Mouse (Mus musculus) c-Kit-positive CD71-positive TER-119-negative erythroid progenitor cells, embryonic 14.5 days (primary cell): Measurements from ENCODE around the gene Ucp3.
A peak's percentile ranks its signal among the peaks of the same experiment; 100 is the strongest.

Experiments
- DNase-seq: peaks from one replicate; pipeline ENCODE4 v3.0.0-alpha.2; 2013; ENCODE audit warnings: low read depth

The Ucp3 gene

DNA sequence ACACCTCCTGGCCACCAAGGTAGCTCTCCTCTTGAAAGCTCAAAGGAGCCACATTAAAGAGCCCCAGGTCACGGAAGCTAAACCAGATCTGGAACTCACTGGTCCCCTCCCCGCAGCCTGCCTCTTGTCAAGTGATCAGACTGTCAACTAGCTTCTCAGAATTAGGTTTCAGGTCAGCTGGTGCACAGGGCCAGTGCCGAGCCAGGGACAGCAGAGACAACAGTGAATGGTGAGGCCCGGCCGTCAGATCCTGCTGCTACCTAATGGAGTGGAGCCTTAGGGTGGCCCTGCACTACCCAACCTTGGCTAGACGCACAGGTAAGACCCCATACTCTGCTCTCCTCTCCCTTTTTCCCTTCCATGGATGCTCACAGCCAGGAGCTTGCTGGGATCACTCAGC, at the start of gene Ucp3:
Gene Ucp3, plus strand, starts transcription at position 214 of the 400 bp plus-strand sequence.
- DNase-seq, result no peak

DNA sequence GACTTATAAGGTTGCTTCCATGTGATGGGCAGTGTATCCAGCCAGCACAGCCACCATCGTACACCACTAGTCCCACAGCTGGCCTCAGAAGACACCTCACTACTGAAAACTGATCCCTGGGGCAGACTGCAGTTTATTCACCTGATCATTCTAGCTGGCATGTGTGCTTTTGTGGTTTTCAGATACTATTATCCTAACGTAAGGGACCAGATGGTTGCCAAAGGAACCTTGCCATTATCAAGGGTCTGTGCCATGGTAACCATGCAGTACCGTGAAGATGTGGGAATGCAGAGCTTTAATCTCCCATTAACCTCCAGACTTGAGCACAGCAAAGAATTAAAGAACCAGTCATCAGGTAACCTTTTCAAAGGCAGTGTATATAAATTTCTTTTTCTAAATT, 47.0 kb upstream of the Ucp3 start:
- DNase-seq, result no peak

DNA sequence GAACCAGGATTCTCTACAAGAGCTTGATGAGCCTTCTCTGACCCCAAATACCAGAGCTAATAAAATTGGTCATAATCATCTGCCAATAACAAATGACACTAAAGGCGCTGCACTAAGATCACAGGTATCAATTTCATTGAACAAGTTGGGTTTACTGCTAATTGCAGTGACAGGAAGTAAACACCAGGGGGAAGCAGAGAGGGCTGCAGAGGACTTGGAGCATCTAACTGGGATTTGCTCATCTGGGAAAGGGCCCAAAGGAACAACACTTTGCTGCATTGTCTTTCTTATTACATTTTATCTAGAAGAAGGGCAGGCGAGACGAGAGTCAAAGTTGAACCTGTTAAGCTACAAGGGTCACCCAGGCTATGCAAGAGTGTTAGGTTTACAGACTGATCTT, 43.7 kb upstream of the Ucp3 start:
- peak; percentile 29 for DNase-seq

DNA sequence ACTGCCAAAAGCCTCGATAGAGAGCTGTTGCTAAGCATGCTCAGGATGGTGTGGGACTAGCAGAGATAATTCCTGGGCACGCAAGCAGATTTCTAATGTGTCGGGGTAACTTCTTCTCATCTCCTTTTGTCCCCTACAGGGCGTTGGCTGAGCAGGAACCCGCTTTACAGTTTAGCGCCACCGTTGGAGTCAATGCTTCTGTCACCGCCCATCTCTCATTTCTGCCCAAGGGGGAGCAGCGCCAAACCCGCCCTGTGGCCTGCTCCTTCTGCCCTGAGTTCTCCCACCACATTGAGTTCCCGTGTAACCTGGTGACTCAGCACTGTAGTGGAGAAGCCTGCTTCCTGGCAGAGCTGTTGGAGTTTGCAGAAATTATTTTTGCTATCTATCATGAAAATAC, 42.9 kb upstream of the Ucp3 start:
- DNase-seq, result no peak

DNA sequence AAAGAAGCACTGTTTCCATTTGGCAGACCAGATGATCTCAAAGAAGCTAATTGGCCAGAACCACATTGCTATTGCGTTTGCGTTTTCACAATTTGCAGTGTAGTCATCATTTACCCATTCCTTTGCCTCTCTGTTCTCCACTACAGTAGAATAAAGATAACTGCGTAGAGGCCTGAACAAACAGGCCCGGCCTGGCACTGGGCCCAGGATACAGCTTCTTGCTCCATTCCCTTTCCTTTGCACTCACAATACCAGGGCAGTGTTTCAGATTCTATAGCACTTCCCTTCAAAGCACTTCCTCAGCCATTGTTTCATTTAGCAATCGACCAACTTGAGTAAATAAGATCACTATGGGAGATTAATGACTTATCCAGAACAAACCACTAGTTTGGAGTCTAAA, 41.7 kb upstream of the Ucp3 start:
- peak; percentile 27 for DNase-seq

DNA sequence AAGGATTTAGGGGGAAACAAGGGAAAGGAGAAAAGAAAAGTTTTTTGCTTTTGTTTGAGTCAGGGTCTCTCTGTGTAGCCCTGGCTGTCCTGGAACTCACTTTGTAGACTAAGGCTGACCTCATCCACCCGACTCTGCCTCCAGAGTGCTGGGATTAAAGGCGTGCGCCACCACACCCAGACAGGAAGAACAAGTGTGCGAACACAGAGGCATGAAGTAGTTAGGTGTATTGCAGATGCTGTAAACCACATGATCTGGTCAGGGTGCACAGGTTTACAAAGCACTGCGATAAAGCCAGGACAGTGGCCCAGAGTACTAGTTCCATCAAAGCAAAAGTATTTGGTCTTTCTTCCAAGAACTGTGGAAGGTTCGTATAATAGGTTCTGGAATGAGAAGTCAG, 39.5 kb upstream of the Ucp3 start:
- DNase-seq, result no peak

DNA sequence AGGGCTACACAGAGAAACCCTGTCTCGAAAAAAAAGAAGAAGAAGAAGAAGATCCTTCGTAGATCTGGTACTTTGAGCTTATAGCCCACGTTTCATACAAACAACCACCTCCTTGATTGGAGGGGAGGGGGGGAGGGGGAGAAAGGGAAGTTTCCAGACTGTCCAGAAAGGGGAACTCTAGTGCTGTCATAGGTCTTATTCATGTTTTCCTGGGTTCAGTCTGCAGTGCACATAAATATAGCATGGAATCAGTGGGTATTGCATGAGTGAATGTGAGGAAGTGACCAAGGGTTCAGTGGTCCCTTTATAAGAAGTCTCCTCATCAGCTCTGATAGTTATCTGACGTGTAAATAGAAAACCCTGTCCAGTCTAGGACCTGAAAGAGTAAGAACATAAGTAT, 29.1 kb upstream of the Ucp3 start:
- DNase-seq, result no peak

DNA sequence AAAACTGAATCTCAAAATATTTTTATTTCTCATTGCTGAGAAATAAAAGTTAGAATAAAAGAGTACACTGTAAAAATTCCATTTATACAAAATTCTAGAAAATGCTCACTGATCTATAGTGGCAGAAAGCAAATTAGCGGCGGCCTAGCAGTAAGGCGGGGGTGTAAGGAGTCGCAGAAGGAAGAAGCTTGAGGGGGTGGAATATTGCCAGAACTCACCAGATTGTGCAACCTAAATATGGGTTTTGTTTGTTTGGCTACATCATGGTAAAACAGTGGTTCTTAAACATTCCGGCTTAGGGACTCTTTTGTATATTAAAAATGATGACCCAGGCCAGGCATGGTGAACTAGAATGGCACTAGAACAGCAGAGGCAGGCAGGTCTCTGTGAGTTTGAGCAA, 26.5 kb upstream of the Ucp3 start:
- DNase-seq, result no peak

DNA sequence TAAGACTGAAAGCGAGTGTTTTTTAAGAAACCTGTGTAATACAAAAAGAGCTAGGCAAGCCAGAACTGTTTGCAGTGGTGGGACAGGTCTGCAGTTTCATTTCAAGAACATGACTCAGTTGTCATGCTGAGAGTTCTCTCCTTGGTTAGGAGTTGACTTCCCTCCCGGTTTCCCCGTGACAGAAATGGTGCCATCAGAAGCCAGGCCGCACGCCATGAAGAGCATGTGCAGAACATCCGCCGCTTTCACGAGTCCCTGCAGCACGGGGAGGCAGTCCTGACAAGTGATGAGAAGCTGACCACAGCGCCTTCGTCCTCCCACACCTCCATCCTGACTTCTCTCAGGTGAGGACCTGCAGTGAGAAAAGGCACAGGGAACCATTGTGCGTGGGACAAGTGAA, 24.3 kb upstream of the Ucp3 start:
- DNase-seq, result no peak

DNA sequence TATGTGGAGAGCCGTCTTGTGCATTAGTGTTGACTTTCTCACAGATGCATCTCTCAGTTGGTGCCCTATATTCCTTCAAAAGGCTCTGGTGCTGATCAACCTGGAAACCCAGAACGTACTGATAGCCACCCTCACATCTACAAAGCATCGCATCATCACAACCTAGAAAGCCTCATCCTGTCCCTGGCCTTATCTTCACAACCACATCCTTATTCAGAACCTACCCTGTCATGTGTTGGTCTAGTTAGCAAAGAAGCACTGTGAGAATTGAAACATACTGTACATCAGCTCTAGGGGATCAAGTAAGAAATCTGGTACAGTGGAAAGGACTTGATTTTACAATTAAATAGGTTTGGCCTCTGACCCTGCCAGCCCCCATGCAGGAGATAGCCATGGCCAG, 23.8 kb upstream of the Ucp3 start:
- DNase-seq, result no peak

DNA sequence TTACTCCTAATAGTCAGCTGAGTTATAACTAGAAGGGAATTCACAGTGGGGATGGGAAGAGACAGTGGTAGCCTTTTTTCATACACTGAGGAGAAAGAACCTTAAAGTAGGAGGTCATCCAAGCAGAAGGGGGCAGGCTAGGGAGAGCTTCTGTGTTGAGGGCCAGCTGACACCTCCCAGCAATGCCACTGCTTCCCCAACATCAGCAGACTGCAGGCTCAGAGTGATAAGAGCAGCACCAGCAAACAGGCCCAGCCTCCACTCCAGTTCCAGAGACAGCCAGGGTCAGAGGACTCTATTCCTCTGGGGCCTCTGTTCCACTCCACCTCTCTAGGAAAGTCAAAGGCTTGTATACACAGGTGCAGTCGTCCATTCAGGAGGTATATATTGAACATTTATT, 14.6 kb upstream of the Ucp3 start:
- peak; percentile 50 for DNase-seq

DNA sequence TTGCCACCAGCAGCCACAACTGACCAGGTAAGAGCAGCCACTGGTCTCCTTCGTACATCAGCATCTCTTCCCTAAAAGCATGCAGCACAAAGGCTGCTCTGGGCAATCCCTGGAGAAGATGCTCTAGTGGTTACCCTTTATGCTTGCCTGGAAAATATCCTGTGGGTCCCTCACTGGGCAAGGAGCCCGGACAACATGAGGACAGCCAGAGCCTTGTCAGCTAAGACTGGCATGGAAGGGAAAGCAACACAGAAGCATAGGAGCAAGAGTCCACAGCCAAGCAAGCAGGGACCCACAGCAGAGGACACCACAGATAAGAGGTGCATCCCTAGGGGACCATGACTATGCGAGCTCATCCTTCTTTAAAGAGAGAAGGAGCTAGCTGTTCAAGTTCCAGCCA, 12.9 kb upstream of the Ucp3 start:
- DNase-seq, result no peak

DNA sequence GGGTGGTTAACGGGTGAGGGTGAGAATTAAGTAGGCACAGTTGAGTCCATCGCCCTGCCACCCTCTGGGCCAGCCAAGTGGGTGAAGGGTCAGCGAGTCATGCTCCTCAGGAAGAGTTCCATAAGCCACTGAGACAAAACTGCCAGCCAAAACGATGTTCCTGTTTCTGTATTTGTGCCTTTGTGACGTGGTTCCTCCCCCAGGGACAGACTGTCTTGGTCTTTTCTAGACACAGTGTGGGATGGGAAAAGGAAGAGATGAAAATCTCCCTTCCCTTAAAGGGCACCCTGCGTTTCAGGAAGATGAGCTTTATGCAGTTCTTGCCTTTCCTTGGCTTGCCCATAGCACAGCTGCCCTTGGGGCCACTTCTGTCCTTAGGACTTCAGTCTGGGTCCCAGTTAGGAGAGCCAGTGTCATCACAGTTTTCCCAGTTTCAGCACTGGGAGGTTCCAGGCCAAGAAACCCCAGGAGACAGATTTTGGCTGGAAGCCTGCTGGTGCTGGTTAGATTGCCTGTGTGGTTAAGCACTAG, 11.1 kb upstream of the Ucp3 start:
- DNase-seq, result no peak

DNA sequence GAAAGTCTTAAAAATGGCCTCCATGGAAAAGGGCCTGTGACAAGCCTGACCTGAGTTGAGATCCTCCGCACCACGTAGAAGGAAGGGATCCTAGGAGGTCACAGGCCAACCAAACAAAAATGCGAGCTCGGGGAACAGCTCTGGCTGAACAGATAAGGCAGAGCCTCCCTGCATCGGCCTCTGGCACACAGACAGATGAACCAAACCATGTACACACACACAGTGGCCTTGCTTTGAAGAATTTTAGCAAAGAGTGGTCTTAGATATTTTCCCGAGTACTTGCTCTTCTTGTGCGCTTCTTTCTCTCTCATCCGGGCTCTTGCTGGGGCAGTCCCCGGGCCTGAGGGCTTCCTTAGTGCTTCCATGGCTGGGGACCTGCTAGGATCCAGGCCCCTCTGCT, 9.6 kb upstream of the Ucp3 start:
- DNase-seq, result peak; percentile 77

DNA sequence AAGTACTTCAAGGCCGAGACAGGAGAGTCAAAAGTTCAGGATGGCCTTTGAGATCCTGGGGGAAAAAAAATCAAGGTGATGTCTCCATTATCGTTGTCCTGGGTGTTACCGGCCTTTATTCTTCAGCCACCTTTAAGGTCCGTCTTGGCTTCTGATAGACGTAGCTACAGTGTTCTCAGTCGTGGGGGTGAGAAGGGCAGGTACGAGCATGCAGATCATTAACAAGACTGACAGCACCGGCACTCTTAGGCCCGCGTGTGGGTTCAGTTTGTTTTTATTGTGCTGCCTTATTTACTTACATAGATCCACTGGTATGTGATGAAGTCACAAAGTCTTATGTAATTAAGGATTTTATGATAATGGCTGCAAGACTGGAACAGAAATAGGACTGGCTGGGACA, 9.0 kb upstream of the Ucp3 start:
- no peak for DNase-seq

DNA sequence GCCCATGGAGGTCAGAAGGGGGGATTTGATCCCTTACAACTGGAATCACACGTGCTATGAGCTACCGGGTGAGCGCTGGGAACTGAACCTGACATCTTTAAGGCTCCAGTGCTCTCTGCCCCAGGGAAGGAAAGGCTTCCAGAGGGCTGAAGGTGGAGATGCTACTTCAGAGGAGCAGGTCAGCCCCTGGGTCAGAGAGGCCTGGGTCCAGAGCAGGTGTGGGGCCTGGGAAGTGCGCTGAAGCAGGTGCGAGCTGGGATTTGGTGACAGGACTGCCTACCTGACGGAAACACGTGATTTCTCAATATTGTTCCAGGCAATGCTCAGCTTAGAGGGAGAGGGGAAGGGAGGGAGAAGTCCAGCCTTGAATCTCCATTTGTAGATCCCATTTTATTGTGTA, 8.5 kb upstream of the Ucp3 start:
- no peak for DNase-seq

DNA sequence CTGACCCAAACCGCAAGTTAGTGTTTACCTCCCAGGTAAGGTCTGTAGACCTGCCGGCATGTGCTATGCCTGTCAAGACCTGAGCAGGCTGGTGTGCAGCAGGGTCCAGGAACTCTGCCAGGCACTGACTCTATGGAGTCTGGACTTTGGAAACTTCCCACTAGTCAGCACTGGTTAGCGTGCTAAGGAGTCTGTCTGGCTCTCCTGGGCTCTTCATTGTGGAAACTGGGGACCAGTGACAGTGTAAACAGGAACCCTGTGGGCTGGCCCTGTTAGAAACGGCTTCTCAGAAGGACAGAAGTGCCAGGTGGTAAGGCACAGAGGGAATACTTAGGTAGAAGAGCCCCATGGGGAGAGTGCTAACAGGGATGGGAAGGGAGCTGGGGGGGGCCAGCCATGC, 7.5 kb upstream of the Ucp3 start:
- no peak for DNase-seq

DNA sequence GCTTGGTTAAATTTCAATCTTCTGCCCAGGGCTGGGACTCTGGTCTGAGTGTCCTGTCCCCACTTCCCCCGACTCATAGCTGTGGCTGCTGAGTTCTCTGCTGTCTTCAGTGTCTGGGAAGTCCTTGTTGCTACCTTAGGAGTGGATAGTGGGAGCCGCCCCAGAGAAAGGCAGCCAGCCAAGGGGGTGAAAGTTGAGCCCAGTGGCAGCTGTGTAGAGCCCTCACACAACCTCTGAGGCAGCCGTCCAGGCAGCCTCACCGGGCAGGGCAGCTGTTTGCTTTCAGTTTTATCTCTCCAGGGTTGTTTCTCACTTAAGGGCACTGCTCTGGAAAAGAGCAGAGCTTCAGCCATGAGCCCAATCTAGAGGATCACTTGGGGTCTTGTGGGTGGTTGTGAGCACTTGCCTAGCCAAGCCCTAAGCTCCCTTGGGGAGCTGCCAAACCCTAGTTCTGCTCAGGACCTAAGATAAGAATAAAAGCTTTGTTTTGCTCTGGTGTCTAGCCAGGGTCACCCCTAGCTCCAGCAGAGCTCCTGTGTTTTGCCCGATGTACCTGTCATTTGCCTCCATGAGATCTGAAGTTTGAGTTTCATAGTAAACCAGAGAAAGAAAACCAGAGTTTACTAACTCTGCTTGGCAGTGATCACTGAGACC, 7.0 kb upstream of the Ucp3 start:
- DNase-seq, result no peak

DNA sequence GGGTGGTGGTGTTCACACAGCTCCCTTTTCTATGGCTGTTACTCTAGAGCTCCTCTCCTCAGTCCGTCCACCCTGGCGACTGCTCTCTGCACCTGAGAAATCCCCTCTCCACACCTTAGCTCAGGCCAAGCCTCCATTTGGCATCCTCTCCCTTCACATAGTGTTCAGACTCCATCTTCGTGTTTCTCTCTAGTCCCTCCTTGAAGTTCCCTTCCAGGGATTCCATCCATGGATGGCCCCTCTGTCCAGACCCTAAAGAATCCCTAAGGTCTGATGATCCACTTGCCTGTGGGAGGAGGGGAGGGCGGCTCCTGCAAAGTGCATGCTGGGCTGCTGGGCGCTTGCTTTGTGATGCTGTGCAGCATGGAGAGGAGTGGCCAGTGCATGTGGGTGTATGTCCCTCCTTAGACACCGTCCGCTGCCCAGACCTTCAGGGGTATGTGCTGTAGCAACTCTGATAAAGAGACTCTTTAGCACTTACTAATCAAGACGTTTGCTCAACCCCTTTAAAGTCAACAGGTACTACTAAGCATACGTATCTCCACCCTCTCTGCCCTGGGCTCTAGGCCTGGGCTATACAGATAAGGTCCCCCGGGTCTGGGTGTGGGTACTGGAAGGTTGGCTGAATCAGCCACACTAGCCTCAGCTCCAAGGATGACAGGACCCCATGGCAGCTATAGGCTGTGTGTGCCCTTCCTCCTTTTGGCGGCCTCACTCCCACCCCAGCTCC, 5.8 kb upstream of the Ucp3 start:
- peak; percentile 92 for DNase-seq

DNA sequence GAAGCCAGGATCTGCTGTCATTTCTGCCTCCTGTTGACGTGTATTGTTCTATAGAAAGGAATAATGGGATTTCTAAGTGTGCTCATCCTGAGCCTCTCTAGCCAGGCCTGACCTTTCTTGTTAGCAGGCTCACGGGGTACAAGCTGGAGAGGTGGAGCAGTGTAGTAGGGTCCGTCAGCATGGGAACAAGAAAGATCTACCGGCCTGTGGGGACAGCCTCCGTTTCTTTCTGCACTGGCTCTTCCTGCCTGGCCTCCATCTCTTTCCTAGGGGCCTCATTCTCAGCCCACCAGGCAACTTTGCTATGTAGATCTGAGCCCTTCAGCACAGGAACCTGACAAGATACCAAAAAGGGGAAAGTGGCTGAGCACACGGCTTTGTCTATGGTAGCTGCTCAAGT, 4.0 kb upstream of the Ucp3 start:
- DNase-seq, result no peak

DNA sequence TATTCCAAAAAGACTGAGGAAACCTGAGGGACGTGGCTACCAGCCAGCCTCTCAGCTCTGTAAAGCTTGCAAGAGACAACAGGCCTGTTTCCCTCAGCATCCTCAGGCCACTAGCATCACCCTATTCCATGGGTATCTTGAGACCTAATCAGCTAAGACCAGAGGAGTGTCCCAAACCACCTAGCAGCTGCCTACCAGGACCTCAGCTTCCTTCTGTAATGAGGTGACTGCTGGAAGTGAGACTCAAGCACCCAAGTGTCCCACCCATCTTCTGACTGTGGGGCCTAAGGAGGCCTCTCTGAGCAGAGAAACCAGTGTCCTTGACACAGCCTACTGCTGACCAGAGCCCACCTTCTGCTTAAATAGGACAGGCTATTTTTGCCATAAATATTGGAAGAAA, 3.3 kb upstream of the Ucp3 start:
- no peak for DNase-seq

DNA sequence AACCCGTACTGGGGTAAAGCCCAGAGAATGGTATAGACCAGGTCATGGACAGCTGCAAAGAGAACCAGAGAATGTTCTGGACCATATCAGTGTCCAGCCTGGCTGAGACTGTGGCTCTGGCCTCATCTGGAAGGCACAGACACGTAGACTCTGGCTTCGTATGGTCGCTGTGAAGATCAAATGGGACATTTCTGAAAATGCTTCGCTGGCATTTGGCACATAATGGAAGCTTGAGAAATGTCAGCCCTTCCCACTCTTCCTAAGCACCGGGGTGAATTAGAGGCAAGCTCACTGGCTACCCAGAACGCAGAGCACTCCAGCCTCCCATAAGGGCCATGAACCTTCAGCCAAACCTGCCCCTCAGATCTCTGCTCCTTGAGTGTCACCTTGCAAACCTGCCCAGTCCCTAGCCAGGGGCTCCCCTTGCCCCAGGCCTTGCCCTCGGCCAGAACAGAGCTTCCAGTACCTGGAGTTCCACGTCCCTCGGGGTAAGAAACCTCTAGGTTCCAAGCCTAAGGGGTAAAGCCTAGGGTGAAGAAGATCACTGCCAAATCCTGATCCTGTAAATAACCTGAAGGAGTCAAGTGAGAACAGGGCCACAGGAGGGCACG, 1.9 kb upstream of the Ucp3 start:
- no peak for DNase-seq

DNA sequence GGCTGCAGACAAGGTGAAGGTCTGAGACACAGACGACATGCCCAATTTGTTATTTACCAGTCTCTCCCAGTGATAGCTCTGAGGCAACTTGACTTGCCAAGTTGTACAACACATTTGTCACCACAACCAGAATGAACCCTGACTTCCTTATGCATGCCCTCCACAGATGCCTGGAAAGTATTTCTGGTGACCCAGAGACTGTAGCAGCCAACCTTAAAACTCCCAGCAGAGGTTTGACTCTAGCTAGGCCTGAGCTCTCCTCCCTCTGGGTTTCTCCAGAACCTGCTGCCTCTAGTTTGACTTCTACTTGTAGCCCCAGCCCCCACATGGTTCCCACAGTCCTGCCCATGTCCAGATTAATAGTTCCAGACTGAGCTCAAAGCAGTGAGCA, 1.4 kb upstream of the Ucp3 start:
- DNase-seq, result no peak
